Mouse (Mus musculus): ENCODE data around the gene Capns1. TPM values are rescaled to one million over a fixed set of nuclear protein-coding genes. Genes with fewer than 3 reads are reported as not detected.

The Capns1 gene
- polyA plus RNA-seq (2015; fragmentation: Nextera tagmentation; extraction: Ambion mirVana), result 72.4 and 74.1 TPM in 2 replicates

GRCm38 (mm10) chr7:30198481-30198971, at the start of gene Capns1:
TSS of gene Capns1 (minus strand) at chr7:30198811.

GRCm38 (mm10) chr7:30235625-30236024, 37.0 kb upstream of the Capns1 start, which contains the start of gene Ovol3:
TSS of gene Ovol3 (minus strand) at chr7:30235725.

GRCm38 (mm10) chr7:30231669-30232454, 33.3 kb upstream of the Capns1 start, which contains the start of the genes Polr2i and Tbcb:
TSS of gene Polr2i (plus strand) at chr7:30231948.
TSS of gene Tbcb (minus strand) at chr7:30232272.

GRCm38 (mm10) chr7:30183879-30184289, 14.7 kb downstream of the Capns1 start, which contains the start of gene Cox7a1:
TSS of gene Cox7a1 (plus strand) at chr7:30184144.

GRCm38 (mm10) chr7:30169583-30170282, 28.9 kb downstream of the Capns1 start, which contains the start of gene Zfp146:
TSS of gene Zfp146 (minus strand) at chr7:30169750.

Other genes starting within 250 kb of the Capns1 start
- 2.9 and 3.1 TPM in 2 replicates for gene Zfp74, start 244.7 kb downstream of the Capns1 start, polyA plus RNA-seq (2015; fragmentation: Nextera tagmentation; extraction: Ambion mirVana)
- gene Zfp568, start 214.9 kb downstream of the Capns1 start, polyA plus RNA-seq (2015; fragmentation: Nextera tagmentation; extraction: Ambion mirVana), result 3.4 and 3.5 TPM in 2 replicates
- gene Zfp14, start 147.4 kb downstream of the Capns1 start, polyA plus RNA-seq (2015; fragmentation: Nextera tagmentation; extraction: Ambion mirVana), result 0.64 and 0.75 TPM in 2 replicates
- 1.5 and 2.6 TPM in 2 replicates for gene Zfp82, start 125.9 kb downstream of the Capns1 start, polyA plus RNA-seq (2015; fragmentation: Nextera tagmentation; extraction: Ambion mirVana)
- gene Gm26920, start 108.4 kb downstream of the Capns1 start, polyA plus RNA-seq (2015; fragmentation: Nextera tagmentation; extraction: Ambion mirVana), result 0.84 TPM in 1 of 2 replicates, not detected in the other
- 2.7 and 5.3 TPM in 2 replicates for gene Zfp566, start 108.3 kb downstream of the Capns1 start, polyA plus RNA-seq (2015; fragmentation: Nextera tagmentation; extraction: Ambion mirVana)
- gene Zfp260, start 104.0 kb downstream of the Capns1 start, polyA plus RNA-seq (2015; fragmentation: Nextera tagmentation; extraction: Ambion mirVana), result 19.7 and 22.8 TPM in 2 replicates
- 1.9 and 2.0 TPM in 2 replicates for gene Zfp382, start 76.9 kb downstream of the Capns1 start, polyA plus RNA-seq (2015; fragmentation: Nextera tagmentation; extraction: Ambion mirVana)
- gene Zfp146, start 29.1 kb downstream of the Capns1 start, polyA plus RNA-seq (2015; fragmentation: Nextera tagmentation; extraction: Ambion mirVana), result 6.0 and 7.1 TPM in 2 replicates
- 1.4 and 2.1 TPM in 2 replicates for gene Cox7a1, start 14.7 kb downstream of the Capns1 start, polyA plus RNA-seq (2015; fragmentation: Nextera tagmentation; extraction: Ambion mirVana)
- 76.3 and 78.3 TPM in 2 replicates for gene Polr2i, start 33.1 kb upstream of the Capns1 start, polyA plus RNA-seq (2015; fragmentation: Nextera tagmentation; extraction: Ambion mirVana)
- 75.0 and 79.1 TPM in 2 replicates for gene Tbcb, start 33.5 kb upstream of the Capns1 start, polyA plus RNA-seq (2015; fragmentation: Nextera tagmentation; extraction: Ambion mirVana)
- gene Ovol3, start 36.9 kb upstream of the Capns1 start, polyA plus RNA-seq (2015; fragmentation: Nextera tagmentation; extraction: Ambion mirVana), result not detected in 2 replicates
- gene Thap8, start 81.3 kb upstream of the Capns1 start, polyA plus RNA-seq (2015; fragmentation: Nextera tagmentation; extraction: Ambion mirVana), result 0.18 TPM in 2 replicates
- gene Wdr62, start 81.6 kb upstream of the Capns1 start, polyA plus RNA-seq (2015; fragmentation: Nextera tagmentation; extraction: Ambion mirVana), result 9.3 and 10.4 TPM in 2 replicates
- 4.1 and 6.3 TPM in 2 replicates for gene Clip3, start 92.9 kb upstream of the Capns1 start, polyA plus RNA-seq (2015; fragmentation: Nextera tagmentation; extraction: Ambion mirVana)
- gene Alkbh6, start 109.9 kb upstream of the Capns1 start, polyA plus RNA-seq (2015; fragmentation: Nextera tagmentation; extraction: Ambion mirVana), result 22.7 and 26.0 TPM in 2 replicates
- gene Syne4, start 116.0 kb upstream of the Capns1 start, polyA plus RNA-seq (2015; fragmentation: Nextera tagmentation; extraction: Ambion mirVana), result 2.6 and 3.4 TPM in 2 replicates
- not detected in 2 replicates for gene E130208F15Rik, start 122.9 kb upstream of the Capns1 start, polyA plus RNA-seq (2015; fragmentation: Nextera tagmentation; extraction: Ambion mirVana)
- 10.2 and 11.3 TPM in 2 replicates for gene Sdhaf1, start 125.1 kb upstream of the Capns1 start, polyA plus RNA-seq (2015; fragmentation: Nextera tagmentation; extraction: Ambion mirVana)
- 0.81 and 1.0 TPM in 2 replicates for gene Lrfn3, start 164.0 kb upstream of the Capns1 start, polyA plus RNA-seq (2015; fragmentation: Nextera tagmentation; extraction: Ambion mirVana)
- gene Tyrobp, start 214.9 kb upstream of the Capns1 start, polyA plus RNA-seq (2015; fragmentation: Nextera tagmentation; extraction: Ambion mirVana), result 396 and 576 TPM in 2 replicates
- gene Hcst, start 221.0 kb upstream of the Capns1 start, polyA plus RNA-seq (2015; fragmentation: Nextera tagmentation; extraction: Ambion mirVana), result 32.8 and 46.4 TPM in 2 replicates
- 4.5 and 5.9 TPM in 2 replicates for gene Nfkbid, start 222.9 kb upstream of the Capns1 start, polyA plus RNA-seq (2015; fragmentation: Nextera tagmentation; extraction: Ambion mirVana)
- gene Aplp1, start 246.7 kb upstream of the Capns1 start, polyA plus RNA-seq (2015; fragmentation: Nextera tagmentation; extraction: Ambion mirVana), result 2.0 and 2.3 TPM in 2 replicates